Mouse (Mus musculus): Measurements from ENCODE around the gene Mylk.

Mylk gene

GRCm38 (mm10) chr16:34854066-34854465, 109.1 kb downstream of the Mylk start:
- DNase-seq = peak; percentile 67 to 71

GRCm38 (mm10) chr16:34855136-34855535, 110.1 kb downstream of the Mylk start:
- no peak for DNase-seq

- no peak for DNase-seq
Observed at GRCm38 (mm10) chr16:34855751-34856150, 110.7 kb downstream of the Mylk start.

GRCm38 (mm10) chr16:34857631-34858030, 112.6 kb downstream of the Mylk start:
- DNase-seq = peak; percentile 80 to 84

GRCm38 (mm10) chr16:34860761-34861160, 115.8 kb downstream of the Mylk start:
- no peak for DNase-seq

GRCm38 (mm10) chr16:34861744-34862365, 116.8 kb downstream of the Mylk start:
- DNase-seq = peak; percentile 79 to 89

- peak; percentile 26 to 39 for DNase-seq
Observed at GRCm38 (mm10) chr16:34865373-34865772, 120.4 kb downstream of the Mylk start.

- peak in 1 of 2 experiments; percentile 61 for DNase-seq
Observed at GRCm38 (mm10) chr16:34867217-34867616, 122.2 kb downstream of the Mylk start.

GRCm38 (mm10) chr16:34880031-34880778, 135.2 kb downstream of the Mylk start:
- DNase-seq = no peak

GRCm38 (mm10) chr16:34880815-34881214, 135.8 kb downstream of the Mylk start:
- DNase-seq = no peak

GRCm38 (mm10) chr16:34887037-34887436, 142.0 kb downstream of the Mylk start:
- DNase-seq = peak in 1 of 2 experiments; percentile 30

GRCm38 (mm10) chr16:34894016-34894415, 149.0 kb downstream of the Mylk start:
- peak; percentile 17 to 60 for DNase-seq

- peak; percentile 56 for DNase-seq
Observed at GRCm38 (mm10) chr16:34895916-34896315, 150.9 kb downstream of the Mylk start.

GRCm38 (mm10) chr16:34896996-34897395, 152.0 kb downstream of the Mylk start:
- no peak for DNase-seq

GRCm38 (mm10) chr16:34898057-34898789, 153.2 kb downstream of the Mylk start:
- DNase-seq = no peak

GRCm38 (mm10) chr16:34899071-34899808, 154.2 kb downstream of the Mylk start:
- DNase-seq = no peak

- DNase-seq = no peak
Observed at GRCm38 (mm10) chr16:34899997-34900396, 155.0 kb downstream of the Mylk start.

- no peak for DNase-seq
Observed at GRCm38 (mm10) chr16:34900471-34900870, 155.5 kb downstream of the Mylk start.

GRCm38 (mm10) chr16:34901031-34901430, 156.0 kb downstream of the Mylk start:
- no peak for DNase-seq

- peak in 1 of 2 experiments; percentile 49 for DNase-seq
Observed at GRCm38 (mm10) chr16:34901611-34902293, 156.7 kb downstream of the Mylk start.

GRCm38 (mm10) chr16:34902294-34902680, 157.3 kb downstream of the Mylk start:
- peak; percentile 64 to 85 for DNase-seq

- no peak for DNase-seq
Observed at GRCm38 (mm10) chr16:34902761-34903160, 157.8 kb downstream of the Mylk start.
